Mouse (Mus musculus) megakaryocyte, embryonic 14.5 days (primary cell): ENCODE measurements around the gene Hist1h4d.

Experiments used
- FLI1 ChIP-seq: IDR thresholded peaks from 2 replicates; pipeline ENCODE4 v1.6.1; 2012; ENCODE audit warnings: low read length, inconsistent platforms, mixed read lengths
- GATA1 ChIP-seq: IDR thresholded peaks from 3 replicates; pipeline ENCODE4 v1.6.1; 2012; ENCODE audit warnings: mixed read lengths, low read length, inconsistent platforms, borderline replicate concordance

- TF ChIP-seq GATA1 = no peak
- TF ChIP-seq FLI1 = no peak
These were observed 13.8 kb downstream of the Hist1h4d start for GRCm38 (mm10) chr13:23595185-23595584.
